Mouse (Mus musculus) lung, postnatal 4 days (tissue): ENCODE measurements around the gene Olfr1465.

Experiments
- DNase-seq, 2 experiments: peaks; one replicate each; pipeline ENCODE4 v3.0.0; 2021

Gene Olfr1465

GRCm38 (mm10) chr19:13315441-13315840 is at the start of gene Olfr1465:
TSS of gene Olfr1465 (minus strand) at chr19:13315541.
- DNase-seq: no peak

GRCm38 (mm10) chr19:13361936-13362335 is 46.6 kb upstream of the Olfr1465 start, which contains the start of gene Olfr1467:
TSS of gene Olfr1467 (plus strand) at chr19:13362236.
- DNase-seq: no peak

GRCm38 (mm10) chr19:13338562-13338961 is 23.2 kb upstream of the Olfr1465 start, which contains the start of gene Olfr1466:
TSS of gene Olfr1466 (plus strand) at chr19:13338862.
- no peak for DNase-seq
